Mouse (Mus musculus): ENCODE data around the gene Gm38392.
A peak's percentile ranks its signal among the peaks of the same experiment; 100 is the strongest.

Gene Gm38392

DNA sequence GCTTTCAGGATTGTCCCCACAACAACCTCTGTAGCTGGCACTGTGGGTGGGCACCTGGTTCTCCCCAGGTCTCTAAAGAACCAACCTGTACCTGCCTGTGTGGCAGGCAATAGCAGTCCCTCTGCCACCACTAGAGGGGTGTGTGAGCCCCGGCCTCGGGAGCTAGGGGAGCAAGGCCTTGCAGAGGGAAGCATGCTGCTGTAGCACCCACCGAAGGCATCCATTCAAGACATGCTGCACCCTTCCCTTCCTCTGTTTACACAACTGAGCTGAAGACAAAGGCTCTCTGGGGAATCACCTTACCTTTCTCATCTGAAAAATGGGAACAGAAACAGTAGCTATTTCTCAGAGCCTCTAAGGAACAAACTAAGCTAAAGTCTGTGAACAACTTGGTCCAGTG is 51.8 kb downstream of the Gm38392 start:
- DNase-seq, result peak; percentile 77 to 78

DNA sequence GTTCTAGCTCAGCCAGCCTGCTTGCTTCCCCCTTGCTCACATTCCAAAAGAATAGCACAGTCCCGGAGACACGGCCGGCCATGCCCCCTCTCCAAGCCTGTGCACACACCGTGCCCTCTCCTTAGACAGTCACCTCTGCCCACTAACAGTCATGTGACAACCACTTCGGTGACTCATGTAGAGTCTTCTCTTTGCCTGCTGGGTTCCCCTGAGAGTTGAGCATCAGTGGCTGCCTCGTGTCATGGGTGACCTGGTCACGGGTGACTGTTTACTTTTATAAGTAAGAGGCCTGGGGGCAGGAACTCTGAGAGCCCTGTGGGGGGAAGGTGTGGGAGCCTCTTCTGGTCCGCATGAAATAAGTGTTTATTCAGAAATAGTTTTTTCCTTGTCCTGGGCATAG is 53.0 kb downstream of the Gm38392 start:
- DNase-seq, result peak in 1 of 2 experiments; percentile 22

DNA sequence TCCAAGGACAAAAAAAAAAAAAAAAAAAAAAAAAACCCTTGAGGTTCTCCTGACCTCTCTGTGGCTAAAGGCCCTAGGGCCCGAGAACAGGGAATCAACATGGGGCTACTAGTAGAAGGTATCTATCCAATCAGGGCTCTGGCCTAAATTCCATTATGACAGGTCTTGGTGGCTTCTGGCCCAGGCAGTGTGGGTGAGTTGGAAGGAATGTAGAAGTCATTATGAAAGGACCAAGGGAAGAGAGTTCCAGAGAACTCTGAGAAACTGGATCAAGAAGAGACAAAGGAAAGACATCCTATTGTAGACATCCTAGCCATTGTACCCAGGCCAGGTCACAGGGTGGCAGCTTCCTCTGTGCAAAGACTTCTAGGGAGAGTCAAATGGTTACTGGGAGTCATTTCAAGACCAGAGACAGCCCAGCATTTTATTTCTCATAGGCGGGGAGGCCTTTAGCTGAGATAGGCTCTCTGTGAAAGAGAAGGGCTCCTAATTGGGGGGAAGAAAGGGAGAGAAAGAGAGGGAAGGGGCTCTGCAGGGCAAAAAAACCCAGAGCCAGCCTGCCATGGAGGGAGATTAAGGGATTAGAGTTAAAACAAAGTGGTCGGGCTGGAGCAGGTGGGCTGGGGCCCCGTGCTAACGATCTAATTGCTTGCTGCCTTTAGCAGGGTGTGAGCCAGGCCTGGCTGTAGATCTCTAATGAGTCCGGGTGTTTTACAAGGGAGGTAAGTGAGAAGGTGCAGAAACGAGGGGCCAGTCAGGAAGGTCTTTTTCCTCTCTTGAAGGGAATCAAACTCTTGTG is 54.0 kb downstream of the Gm38392 start:
- DNase-seq, result peak in 1 of 2 experiments; percentile 64

DNA sequence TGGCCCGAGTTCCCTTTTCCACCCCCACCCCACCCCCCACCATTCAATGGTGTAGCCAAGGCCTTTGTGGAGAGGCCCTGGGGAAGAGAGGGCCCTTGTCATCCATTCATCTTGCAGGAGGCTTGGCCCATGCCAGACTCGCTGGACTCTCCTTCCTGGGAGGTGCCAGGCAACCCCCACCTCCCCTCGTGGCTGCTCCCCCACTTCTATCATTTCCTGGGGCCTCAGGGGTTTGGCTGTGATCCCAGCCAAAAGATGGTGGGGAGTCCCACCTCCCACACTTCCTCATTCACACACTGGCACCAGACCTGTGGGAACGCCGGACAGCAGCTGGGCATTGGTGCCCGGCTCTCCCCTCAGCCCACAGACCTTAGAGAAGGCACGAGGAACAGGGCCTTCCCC is 54.7 kb downstream of the Gm38392 start:
- DNase-seq, result peak; percentile 74

DNA sequence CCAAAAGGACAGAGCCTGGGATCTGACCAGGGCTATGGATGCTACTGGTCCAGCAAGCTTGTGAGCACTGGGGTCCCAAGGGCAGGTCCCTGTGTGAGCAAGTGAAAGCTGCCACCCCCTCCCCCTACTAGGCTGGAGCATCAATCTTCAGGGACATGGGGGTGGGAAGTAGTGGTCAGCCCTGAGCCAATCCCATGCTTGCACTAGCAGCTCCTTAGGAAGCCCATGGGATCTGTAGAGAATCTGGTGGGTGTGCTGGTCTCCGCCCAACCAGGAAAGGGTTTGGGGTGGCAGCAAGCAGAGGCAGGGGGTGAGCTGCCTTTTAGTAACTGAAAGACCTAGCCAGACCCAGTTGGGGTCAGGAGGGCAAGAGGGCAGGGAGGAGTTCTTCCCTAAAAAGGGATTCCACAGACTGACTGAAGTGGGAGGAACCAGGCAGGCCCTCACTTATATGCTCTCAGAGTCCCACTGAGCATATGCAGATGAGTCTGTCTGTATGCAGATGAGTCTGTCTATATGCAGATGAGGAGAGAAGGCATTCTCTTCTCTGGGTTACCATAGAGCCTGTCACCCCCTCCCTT is 55.9 kb downstream of the Gm38392 start:
- DNase-seq, result peak in 1 of 2 experiments; percentile 52

DNA sequence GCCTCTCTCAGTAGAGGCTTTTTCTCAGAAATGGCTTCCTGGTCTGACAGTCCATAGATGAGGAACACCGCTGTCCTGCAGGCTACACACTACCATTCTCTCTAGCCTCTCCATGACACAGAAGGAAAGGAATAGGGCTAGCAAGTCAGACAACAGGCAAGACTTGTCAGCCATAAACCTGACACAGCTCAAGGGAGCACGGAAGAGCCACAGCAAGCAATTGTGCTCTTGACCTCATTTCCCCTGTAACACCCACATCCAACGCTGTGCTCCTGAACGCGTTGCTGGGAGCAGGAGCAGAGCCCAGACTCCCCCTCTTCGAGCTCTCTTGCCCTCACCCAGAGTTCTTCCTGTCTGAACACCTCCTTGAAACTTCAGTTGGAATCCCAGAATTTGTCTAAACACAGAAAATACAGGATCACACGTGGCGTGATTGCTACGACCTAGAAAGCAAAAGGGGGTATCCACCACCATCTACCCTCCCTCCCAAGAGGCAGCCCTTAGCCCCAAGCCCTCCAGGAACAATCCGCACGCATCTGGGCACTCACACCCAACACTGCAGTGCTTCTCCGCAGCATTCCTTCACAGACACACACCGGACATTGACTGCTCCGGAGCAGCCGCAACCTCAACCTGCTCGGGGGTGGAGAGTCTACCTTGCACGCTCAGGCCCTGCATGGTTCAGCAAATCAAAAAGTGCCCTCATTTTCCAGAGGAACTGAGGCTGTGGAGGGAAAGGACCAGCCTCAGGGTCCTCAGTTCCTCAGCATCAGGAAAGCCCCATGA is 56.6 kb downstream of the Gm38392 start:
- DNase-seq, result peak in 1 of 2 experiments; percentile 44

DNA sequence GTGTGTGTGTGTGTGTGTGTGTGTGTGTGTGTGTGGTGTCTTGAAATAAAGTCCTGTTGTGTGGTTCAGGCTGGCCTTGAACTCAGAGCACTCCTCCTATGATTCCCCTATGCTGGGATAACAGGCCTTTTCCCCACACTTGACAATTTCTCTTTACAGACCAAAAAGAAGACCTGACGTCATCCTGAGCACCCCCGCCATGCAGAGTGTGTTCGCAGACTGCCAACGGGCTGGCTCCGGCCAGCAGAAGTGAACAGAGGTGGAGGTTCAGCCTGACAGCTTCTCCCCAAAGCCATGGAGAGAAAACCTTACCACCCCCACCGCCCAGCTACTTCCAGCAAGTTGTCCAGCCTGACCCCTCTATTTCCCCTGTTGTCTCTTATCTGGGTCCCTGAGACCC is 57.5 kb downstream of the Gm38392 start:
- peak in 1 of 2 experiments; percentile 47 for DNase-seq

DNA sequence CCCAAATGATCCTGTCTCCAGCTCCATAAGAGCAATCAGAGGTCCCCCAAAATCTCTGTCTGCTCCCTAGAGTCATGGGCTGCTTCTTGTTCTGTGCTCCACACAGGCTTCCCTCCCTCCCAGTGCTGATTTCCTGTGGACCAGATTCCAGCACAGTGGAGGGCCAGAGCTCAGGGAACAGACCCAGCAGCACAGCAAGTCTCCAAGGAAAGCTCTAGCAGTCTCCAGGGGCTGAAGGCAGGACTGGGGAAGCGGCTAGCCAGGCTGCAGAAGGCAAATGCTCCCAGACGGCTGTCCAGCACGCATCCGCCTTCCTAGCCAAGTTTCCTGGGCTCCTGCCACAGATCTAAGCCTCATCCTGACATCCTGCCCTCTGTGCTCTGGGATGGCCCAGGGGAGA is 58.1 kb downstream of the Gm38392 start:
- DNase-seq, result peak in 1 of 2 experiments; percentile 70

DNA sequence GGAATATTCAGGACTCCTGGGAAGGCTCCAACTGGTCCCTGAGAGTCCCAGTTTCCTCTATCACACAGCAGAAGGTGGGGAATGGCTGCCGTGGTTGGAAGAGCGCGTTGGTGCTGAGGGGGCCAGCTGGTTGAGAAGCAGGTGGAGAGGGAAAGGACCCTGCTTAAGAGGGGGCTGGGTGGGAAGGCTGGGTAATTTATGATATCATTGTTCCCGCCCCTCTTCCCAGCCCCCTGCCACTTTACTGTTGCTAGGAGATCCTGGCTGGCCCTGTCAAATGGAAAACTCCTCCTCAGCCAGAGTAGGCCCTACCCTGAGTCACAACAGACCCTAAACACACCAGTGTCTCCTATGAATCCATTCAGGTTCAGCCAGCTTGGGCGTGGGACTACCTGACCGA is 59.0 kb downstream of the Gm38392 start:
- DNase-seq, result peak; percentile 68 to 72

DNA sequence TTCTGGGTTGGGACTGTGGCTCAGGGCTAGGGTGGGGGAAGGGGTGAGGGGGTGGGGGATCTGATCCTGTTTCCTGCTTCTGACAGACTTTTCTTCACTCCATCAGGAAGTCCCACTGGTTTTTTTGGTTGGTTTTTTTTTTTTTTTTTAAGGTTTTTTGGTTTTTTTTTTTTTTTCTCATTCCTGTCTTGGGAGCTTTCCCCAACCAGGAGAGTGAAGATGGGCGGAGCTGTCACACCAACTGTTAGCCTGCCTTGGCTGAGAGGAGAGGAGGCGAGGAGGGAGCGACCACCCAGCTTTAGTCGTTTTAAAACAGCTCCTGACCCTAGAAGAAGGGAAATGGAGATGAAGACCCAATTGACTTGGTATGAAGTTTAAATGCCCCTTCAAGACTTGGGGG is 59.8 kb downstream of the Gm38392 start:
- DNase-seq, result peak in 1 of 2 experiments; percentile 20

DNA sequence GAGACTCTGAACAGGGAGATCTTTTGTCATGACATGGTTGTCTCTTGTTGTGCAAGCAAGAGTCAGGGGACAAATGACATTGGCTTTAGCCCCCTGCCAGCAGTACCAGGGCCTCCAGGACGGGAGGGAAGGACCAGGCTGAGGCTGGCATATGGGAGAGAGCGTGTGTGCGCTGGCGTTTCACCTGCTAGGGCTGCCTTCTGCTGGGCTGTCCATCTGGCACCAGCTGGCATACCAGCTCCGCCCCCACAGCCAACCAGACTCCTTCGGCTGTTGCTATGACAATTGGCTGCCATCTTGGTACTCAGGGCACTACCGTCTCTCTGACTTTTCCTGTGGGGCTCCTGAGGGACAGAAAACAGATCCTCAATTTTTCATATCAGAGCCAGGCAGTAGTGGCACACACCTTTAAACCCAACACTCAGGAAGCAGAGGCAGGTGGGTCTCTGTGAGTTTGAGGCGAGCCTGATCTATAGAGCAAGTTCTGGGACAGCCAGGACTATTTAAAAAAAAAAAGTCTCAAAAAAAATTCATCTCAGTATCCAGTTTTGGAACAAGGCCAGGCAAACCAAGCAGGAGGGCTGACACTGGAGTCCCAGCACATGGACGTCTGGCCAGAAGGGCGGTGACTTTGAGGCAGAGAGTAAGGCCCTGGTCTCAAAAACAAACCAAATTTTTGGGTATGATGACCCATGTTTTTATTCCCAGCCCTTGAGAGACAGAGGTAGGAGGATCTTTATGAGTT is 60.7 kb downstream of the Gm38392 start:
- DNase-seq, result peak; percentile 92 to 95

DNA sequence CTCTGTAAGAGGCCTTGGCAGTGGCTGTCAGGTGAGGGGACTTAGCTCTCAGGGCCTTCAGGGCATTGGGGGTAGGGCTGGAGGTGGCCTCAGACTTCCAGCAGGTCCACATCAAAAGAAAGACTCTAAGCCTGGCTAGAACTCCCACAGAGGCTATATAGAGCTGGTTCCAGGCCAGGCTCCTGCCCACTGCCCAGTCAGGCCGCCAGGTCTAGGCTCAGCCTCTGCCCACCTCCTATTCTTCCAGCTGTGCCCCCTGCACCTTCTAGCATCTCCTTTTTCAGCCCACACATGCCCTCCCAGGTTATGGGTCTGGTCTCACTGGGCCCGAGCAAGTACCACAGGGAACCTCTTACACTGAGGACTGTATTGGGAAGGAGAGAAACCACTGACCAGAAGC is 62.1 kb downstream of the Gm38392 start:
- peak in 1 of 2 experiments; percentile 52 for DNase-seq

DNA sequence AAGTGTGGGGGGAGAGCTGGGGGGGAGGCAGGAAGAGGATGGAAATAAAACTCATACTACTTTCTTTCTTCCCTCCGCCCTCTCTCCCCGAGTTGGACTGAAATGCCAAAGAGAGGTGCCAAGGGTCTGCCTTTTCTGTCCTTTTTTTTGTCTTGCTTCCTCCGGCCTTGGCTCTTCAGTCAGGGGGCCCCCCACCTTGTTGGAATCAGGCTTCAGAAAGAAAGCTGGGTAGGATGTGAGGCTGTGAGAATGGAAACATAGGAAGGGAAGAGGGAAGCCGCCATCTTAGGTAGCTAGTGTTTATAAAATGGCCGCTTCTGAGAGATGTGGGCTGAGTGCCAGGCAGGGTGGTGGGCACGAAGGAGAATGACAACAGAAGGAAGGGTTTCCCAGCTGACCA is 64.6 kb downstream of the Gm38392 start:
- DNase-seq, result peak; percentile 80 to 85

DNA sequence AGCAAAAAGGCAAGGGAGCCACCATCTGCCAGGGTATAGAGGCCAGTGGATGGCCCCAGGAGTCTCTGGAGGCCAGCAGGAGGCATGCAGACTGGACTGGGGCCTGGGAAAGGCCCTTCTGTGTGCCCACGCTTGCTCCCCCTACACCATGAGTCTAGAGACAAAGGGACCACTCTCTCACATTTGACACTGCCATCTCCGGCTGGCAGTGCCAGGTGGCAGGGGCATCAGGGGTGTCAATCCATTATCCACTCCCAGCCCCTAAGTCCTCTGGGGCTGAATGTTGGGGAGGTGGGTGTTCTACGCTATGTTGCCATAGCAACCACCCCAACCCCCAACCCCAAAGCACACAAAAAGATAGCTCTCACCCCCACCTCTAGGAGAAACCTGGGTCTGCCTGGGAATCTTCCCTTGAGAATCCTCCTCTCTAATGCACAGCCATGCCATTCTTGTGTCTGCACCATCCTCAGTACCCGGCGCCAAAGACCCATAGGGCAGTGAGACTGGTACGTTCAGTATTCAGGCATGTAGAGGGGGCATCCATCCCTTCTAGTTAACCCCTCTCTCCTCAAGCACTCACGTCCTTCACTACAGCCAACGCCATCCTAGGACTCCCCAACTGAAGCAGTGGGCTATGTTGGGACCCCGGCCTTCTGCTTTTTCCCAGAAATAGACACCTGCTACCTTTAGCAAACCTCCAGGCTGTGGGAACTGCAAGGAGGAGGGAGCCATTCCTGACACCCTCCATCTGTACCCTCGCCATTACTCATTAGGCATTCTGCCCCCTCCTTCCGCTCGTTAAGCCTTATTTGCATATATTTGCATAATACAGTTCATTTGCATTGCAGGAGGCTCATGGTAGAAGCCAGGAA is 65.3 kb downstream of the Gm38392 start:
- peak; percentile 79 for DNase-seq

DNA sequence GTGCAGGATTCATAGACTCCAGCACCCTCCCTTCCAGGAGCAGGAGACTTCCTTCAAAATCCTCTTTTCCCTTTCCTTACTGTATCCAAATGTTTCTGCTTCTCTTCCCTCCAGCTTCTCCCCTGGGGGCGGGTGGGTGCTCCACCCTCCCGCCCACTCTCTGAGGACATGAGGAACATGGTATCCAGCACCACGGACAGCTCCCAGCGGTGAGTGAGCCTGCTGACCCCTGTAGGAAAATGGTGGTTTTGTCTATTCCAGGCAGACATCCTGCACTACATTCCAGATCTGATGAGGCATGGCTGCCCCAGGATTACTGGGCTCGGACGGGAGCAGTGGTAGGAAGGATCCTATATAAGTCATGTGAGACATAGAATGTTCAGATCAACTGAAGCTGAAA is 66.2 kb downstream of the Gm38392 start:
- DNase-seq, result no peak

DNA sequence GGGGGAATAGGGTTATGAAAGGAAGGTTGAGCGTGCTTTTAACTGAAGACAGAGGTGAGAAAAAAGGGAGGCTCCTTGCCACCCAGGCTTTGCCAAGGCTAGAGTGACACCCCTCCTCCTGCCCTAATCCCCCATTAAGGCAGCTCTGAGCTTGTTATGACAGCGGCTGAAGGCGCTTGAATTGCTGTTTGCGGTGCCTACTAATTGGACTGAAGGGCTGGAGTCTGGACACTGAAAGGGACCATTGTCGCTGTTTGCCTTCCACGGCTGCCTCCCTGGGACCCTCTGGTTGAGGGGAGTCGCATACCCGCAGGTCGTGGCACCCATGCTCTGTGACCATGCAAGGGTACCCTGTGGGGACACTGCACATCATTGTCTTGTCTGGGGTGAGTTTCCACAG is 67.1 kb downstream of the Gm38392 start:
- no peak for DNase-seq

DNA sequence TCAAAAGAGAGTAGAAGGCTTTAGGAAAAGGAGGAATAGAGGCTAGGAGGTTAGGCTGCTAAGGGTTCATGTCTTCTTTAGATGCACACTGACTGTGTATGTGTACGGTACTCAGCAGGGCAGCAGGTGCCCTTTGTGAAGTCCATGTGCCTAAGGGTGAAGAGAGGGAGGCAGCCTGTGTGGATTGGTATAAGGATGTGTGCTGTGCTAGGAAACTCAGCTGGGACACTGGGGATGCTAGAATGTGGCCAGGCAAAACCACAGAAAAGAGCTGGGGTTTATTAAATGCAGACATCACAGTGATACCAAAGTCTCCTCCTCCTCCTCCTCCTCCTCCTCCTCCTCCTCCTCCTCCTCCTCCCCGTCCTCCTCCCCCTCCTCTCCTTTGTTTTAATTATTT is 69.3 kb downstream of the Gm38392 start:
- no peak for DNase-seq

DNA sequence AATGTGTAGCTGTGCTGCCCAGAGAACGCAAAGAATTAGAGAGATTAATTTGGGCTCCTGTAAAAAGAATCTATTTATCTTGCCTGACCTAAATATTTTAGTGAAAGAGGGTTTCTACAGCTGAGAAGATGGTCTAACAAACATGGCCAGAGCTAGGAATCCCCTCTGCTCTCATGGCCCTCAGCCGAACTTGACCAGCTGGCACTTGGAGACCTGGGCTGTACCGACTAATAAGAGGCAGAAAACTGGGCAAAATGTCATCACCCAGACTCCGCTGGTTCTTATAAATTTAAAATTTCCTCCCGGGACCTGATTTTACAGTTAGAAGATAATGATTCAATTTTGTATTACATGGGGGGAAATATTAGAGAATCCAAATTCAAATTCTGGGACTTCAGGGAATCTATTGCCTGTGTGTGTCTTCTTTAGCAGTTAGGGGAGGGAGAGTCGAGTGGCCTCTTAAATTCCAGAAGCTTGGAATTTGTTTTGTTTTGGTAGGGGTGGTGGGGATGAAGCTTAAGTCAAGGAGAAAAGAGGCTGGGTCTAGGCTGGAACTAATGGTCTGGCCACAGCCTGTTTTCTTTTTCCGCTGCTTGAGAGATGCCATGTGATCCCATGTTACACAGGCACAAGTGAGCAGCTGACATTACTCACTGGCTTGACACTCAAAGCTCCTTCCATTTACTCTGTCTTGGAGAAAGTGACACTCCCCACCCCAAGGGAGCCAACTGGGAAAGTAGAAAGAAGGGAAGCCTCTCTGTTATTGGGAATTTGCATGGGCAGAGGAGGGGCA is 70.3 kb downstream of the Gm38392 start:
- peak; percentile 86 to 90 for DNase-seq

DNA sequence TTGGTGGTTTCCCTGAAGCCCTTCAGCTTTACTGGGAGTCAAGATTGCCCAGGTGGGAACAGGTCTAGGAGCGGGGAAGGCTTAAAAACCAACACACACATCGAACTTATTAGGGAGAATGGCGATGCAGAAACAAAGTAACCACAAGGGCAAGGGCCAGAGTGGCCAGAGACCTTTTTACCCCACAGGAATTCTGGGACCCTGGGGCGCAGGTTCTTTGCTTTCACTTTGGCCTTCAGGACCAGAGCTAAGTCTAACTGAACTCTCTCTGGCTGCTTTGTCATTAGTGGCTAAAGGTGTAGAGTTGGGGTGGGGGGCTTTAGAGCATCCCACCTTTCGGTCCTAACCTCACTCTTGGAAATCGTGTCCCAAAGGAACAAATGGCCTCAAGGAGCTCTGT is 70.9 kb downstream of the Gm38392 start:
- peak in 1 of 2 experiments; percentile 58 for DNase-seq

DNA sequence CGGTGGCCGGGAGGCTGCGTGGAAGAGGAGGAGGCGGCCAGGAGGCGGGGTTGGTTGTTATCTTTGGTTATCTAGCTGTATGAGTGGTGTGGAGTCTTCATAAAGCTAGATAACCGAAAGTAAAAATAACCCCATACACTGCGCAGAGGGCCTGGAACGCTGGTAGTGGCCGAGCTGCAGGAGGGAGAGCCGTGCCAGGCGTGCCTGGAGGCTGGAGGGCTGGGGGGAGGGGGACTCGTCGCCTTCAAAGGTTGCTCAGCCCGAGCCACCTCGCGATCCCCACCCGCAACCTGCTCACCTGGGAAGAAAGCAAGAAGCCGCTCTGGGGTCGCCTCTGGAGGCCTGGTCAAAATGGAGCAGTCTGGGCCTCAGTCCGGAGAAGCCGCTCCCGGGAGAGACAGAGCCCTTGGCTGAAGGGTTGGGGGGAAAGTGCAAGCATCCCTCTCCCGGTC is 71.4 kb downstream of the Gm38392 start:
- peak; percentile 80 to 87 for DNase-seq
